Mouse (Mus musculus) mature B cell (primary cell): ENCODE data around the gene Cers6.

Experiments used
- in situ Hi-C: fragments of 300-500 bp; cut with MboI; formaldehyde crosslinking; loops from 2 replicates; pipeline ENCODE4 v1.14.3; 2019

Cers6 gene

DNA sequence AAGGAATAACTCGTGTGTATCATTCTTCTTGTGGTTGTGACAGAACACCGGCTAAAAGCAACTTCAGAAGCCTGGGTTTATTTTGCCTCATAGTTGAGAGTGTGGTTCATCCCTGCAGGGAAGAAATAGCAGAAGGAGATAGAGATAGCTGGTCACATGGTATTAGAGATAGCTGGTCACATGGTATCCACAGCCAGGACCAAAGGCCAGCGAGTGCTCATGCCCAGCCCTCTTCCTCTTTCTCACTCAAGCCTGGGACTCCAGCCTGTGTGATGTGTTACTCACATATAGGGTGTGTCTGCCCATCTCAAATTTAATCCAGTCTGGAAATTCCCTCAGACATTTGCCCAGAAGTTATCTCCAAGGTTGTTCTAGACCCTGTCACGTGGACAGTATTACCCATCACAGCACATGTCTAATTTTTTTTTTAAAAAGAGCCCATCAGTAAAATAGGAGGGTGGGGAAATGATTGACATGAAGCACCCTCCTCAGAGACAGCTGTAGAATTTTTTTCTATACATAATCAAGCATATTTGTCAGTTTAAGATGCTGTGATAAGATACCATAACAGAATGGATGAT, 17.9 kb downstream of the Cers6 start:
- in situ Hi-C loops: no loop called here

DNA sequence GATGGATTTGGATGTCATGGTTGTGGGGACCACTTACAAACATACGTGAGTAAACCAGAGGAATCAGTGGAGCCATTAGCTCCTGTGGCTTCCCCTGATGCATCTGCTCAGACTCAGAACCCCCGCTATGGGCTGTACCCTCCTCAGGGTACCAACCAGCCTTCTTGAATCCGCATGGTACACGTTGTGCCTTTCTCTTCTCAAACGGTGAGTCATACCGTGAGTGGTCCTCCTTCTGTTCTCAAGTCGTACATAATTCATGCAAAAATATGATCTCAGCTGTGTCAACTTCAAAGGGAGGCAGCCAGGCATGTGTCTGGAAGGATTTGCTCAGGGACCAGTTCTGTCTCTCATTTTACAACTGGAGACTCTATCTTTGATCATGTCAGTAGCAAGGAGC, 23.3 kb downstream of the Cers6 start:
- in situ Hi-C loops: no loop called here

DNA sequence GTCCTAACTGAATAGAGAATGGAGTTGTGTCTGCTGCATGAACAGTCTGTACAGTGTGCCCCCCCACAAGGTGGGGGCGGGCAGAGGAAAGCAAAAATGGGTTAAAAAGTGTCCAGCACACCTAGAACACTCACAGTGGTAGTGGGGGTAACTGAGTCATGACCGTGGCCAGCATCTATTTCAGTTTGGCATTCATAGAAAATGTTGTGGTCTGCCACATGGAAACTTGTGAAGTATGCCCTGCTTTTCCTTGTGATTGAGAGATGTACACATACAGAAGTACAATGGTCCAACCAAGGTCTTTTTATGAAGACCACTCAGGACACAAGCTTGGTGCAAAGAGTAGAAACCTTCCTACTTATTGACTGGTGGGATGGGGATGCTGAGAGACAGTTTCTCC, 24.0 kb downstream of the Cers6 start:
- in situ Hi-C loops: no loop called here

DNA sequence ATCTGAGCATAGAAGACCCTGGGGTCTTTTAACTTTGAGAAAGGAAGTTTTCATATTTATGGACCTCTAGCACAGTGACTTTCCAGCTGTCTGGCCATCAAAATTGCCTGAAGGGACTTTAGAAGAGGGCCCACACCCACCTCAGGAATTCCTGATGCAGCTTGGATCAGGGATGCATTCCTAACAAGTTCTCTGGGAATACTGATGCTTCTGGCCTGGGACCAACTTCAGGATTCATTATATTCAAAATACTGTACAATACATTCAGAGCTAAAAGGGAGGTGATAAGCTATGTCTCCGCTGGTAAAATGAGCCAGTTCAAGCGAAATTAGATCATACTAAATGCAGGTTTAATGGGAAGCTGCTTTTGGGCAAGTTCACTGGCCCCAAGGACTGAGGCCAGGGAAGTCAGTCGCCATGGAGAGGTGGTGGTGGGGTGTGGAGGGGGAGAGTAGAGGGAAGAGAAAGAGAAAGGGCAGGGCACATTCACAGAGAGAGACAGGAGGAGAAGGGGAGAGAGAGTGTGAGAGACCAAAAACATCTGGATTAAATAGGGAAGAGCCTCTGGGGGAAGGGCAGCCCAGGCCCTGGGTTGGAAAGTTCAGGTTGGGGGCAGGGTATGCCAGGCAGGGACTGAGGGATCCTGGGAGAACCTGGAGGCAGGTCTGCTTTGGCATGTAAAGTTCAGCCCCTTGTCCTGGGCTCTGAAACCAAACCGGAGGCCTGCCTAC, 24.7 kb downstream of the Cers6 start:
- in situ Hi-C loops: no loop called here

DNA sequence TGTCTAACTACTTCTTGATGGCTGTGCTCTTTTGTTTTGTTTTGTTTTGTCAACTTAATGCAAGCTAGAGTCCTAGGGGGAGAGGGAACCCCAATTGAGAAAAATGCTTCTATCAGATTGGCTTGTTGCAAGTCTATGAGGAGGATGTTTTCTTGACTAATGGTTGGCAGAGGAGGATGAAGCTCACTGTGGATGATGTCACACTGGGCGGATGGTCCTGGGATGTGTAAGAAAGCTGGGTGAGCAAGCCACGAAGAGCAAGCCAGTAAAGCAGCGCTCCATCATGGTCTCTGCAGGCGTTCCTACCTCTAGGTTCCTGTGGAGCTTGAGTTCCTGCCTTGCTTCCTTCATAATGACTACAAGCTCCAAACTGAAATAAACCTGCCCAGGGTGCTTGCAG, 25.4 kb downstream of the Cers6 start:
- in situ Hi-C loops: no loop called here

DNA sequence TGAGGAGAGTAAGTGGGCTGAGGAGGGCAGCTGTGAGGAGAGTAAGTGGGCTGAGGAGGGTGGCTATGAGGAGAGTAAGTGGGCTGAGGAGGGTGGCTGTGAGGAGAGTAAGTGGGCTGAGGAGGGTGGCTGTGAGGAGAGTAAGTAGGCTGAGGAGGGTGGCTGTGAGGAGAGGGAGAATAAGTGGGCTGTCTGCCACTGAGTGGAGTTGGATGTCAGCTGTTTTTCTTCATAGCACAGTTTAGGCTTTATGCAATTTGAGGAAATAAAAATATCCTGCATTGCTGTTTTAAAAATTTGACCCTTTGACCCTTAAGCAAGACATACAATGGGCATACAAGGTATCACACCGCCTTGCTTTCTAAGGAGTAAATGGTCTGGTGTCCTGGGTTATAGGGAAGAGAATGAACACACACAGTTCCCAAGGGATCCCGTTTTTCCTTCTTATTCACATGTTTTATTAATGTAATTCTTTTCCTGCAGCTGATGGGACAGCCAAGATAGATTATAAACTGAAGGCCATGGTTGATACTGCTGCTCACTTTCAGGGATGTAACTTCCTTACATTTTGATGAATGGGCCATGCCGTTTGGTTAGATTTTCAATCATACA, 27.0 kb downstream of the Cers6 start:
- in situ Hi-C loops: no loop called here

DNA sequence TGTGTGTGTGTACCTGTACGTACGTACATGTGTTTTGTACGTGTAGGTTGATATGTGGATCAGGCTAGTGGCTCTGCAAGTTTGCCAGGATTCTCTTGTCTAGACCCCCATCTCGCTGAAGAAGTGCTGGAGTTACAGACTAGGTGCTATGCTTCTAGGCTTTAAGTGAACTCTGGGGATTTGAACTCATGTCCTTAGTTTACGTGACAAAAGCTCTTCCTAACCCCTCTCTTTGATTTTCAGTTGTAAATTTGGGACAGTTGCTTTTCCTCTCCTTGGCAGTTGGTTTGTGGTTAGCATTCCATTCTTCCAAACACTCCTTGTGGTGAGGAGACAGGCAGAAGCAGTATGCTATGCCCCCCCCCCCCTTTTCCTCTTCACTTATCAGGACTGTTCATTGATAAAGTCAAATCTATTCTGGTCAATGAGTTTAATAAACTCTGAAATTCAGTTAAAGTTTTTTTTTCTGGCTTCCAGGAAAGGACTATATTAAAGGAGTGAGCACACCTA, 28.5 kb downstream of the Cers6 start:
- in situ Hi-C loops: no loop called here

DNA sequence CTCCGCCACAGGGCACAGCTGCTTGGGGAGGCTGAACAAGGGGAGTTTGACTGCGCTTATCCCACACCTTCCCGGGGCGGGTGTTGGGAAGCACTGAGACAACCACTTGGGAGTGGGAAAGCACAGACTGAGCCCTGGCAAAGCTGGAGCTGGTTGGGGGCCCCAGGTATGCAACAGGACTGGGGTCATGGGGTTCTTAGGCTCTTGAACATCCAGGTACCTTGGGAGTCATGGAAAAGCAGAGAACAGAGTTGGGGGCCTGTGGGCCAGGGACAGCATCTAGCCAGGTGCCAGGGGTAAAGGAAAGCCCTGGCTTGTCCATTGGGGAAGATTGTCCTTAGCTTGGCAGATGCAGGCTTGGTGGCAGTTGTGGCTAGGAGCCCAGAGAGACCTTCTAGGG, 31.2 kb downstream of the Cers6 start:
- in situ Hi-C loops: no loop called here

DNA sequence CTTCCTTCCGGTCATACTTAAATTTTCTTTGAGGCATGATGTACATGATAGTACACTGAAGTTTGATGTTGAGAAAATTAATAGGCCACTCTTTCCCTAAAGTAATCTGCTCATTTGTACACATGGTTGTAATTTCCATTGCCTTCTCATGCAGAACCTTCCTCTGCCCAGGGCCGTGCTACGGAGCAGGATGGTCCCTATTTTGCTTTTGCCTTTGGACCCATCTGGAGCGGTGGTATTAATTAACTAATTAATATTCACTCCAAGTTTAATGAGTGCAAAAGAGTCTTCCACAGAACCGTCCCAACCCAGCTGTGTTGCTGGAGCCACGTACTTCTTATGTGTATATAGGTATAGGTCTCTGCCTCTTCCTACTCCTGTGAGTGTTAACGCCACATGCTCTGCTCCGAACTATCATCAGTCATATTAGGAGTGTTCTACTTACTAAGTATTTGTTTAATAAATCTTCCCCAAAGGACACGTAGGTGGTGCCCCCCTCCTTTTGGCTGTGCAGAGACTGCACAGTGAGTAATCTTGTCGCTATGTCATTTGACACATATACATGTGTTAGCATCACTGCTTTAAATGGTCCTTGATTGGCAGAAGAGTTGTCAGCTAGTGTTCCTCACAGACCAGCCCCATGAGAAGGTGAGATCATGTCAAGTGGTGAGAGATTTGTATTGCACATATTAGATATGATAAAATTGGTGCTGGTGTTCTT, 34.0 kb downstream of the Cers6 start:
- in situ Hi-C loops: no loop called here

DNA sequence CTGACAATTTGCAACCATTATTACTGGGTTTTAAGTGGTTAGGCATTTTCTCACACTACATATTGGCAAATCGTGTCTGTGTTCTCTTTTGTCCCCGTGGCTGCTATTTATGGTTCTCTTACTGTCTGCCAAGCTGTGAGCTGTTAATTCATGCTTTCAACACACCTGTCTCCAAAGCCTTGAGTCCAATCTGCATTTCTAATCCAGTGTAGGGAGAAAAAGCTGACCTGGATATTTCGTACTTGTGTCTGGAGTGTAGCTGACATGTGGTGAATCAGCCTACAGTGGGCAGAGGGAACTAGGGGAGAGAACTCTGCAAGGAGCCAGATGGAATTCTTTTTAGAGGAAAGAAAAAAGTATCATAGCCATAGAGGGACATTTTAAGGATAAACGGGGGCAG, 35.0 kb downstream of the Cers6 start:
- in situ Hi-C loops: no loop called here

DNA sequence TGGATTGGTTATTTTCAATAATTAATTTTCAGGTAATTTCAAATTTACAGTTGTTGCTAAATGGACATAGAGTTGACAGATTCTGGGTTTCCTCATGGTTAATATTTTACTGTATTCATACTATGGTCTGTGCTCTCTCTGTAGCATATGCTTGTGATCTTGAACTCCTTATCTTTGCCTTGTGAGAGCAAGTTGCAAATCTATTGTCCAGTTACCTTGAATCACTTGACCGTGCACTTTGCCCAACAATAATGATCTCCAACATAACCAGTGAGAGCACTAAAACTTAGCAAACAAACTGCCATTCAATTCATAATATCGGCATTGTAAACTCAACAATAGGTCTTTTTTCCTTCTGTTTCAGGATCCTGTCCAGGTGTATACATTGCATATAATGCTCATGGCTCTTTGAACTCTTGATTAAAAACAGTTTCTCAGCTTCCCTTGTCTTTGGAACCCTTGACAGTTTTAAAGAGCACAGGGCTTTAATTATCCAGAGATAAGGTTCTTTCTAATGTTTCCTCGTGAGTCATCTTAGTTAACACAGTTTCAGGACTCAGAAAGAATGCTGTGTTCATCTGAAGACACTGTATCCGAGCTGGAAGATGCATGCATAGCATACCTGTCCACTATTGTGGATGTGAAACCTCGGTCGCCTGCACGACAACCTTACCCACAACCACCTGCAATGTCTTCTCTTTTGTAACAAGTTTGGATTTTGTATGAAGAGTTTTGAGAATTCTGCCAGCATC, 38.7 kb downstream of the Cers6 start:
- in situ Hi-C loops: no loop called here

DNA sequence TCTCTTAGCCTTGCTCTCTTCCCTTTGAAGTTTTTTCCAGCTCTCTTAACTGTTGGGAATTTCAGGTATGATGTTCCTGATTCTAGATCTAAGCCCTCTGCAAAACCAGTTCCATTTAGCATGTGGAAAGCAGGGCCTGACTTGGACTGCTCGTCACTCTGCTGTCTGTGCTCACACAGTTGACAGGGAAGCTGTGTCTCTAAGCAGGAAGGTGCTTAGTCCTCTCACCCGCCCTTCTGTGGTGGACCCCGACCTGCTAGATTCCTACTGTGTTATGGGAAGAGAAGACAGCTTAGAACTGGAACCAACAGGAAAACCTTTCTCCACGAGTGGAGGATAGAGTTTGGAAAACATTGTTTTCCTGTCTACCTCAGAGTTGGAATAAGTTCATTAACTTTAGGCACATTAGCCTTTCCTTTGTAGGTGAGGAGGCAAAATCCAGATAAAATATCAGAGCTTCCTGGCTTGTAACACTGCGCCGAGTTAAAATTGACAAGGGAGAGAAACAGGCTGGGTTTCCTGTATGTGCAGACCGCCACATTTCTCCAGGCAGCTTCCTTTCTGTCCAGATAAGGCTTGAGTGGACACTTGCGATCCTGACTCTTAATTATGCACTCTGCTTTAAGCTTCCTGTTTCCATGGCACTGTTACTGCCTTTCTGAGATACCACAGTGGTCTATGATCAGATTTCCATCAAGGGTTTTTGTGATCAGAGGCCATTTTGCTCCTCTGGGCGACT, 39.6 kb downstream of the Cers6 start:
- in situ Hi-C loops: no loop called here

DNA sequence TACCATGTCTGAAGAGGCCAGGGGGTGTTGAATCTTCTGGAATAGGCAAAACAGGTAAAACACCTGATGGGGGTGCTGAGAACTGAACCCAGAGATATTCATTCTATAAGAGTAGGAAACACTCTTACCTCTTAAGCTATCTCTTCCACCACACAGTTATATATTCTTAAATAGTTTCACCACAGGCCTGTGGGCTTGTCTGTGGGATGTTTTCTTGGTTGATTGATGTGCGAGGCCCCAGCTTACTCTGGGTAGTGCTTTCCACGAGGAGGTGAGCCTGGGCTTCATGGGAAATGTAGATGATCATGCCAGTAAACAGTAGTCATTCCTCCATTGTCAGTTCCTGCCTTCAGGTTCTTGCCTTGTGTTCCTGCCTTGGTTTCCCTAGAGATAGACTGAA, 40.5 kb downstream of the Cers6 start:
- in situ Hi-C loops: no loop called here

DNA sequence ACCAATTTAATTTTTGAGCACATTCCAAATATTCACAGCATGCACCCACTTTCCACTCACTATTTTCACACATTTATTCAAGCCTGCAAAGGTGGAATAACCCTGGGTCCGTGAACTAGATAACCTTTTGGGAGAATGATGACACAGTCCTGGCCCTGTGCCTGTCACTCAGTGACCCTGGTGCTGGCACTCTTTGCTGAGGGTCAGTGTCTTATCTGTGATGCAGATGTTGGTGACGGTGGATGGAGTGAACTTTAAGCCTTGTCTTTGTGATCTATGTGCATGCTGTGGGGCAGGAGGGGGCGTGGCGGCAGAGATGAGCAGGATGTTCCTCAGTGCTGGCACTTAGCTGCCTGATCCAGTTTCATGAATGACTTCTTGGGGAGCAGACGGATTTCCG, 41.3 kb downstream of the Cers6 start:
- in situ Hi-C loops: no loop called here

DNA sequence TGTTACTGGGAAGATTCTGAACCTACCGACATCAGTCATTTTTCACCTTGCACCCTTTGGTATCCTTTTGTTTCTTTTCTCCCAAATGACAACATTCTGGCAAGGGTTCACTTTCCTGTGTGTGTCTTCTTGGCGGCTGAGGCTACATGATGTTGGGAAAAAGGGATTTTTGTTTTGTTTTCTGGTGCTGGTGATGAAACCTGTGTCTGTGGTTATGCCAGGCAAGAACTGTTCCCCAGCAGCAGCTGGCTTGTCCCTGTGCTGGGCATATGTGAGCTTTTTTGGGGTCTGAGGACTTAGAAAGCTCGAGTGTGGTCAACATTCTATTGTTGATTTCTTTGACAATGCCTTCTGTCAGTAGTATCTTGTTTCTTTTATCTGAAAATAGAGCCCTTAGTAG, 45.7 kb downstream of the Cers6 start:
- in situ Hi-C loops: no loop called here

DNA sequence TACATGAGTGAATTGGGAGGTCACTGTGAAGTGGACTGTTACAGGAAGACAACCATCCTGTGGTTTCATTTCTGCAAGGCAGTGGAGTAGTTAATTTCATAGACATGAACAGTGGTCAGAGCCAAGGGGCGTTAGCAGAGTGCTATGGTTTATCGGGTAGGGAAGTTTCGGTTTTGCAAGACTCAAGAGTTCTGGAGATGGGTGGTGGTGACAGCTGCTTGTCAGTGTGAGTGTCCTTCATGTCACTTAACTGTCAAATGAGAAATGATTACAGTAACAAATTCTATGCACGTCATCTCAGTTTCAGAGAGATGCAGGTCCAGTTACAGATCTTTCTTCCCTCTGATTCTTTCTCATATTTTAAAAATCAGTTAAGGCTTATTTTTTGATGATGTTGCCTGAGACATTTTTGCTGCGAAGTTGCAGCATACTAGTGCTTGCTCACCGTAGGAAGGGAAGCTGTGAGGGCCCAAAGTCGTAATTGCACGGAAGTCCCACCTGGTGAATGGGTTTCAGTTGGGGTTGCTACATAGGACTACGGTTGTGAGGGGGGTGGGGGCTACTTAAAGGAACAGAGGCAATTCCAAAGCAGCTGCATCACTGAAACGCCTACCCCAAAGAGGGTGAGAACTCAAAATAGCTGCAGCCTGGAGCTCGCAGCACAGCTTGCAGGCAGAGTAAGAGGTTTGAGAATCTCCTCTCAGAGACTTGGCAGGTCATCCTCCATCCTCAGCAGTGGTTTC, 46.7 kb downstream of the Cers6 start:
- in situ Hi-C loops: no loop called here

DNA sequence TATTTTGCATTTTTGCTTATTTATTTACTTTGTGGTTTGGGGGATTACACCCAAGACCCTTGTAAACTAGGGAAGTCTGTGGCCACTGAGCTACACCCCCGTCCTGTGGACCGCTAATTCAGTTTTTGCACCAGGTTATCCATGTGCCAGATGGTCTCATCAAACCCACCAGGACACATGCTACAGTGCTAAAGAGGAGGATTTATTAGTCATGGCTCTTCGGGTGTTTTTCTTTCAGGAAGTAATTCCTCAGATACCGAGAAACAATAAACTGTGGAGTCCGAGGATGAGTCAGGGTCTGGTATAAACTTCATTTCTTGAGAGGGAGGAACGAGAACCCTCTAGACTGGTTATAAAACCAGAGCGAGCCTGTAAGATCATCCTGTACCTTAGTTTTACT, 49.5 kb downstream of the Cers6 start:
- in situ Hi-C loops: no loop called here

DNA sequence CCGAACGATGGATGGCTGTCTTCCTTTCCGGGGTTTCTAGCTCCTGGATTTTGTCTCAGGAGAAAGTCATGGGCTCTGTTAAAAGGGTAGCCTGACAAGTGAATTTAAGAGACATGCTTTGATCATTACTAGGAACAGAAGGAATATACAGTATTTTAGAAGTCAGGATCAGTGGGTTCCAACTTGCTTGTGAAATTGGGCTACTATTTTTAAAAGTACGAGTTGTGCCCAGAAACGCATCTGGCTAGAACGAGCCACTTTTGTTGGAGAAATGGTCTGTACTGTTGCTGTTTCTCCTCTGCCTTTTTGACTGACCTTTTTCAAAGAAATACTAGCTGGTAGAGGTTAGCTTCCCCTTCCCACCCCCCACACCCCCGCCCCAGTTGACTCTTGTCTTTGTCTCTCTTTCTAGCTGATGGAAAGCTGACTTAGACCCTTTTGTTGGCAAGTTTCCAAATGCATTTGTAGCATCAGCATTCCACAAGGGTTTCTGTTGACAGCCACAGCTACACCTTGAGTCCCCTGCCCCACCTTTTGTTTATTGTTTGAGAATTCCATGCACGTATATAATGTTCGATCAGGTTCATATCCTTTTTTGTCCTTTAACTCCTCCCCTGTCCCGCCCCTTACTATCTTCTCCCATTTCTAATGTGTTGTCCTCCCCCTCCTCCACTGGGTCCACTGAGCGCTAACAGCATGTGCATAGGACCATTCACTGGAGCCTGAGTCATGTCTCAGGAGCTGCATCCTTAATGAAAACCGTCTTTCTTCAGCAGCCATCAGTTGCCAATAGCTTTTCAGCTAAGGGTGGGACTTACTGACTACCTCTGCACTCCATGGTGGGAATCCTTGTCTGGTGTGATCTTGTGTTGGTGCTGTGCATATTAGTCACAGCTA, 50.6 kb downstream of the Cers6 start:
- in situ Hi-C loops: no loop called here

DNA sequence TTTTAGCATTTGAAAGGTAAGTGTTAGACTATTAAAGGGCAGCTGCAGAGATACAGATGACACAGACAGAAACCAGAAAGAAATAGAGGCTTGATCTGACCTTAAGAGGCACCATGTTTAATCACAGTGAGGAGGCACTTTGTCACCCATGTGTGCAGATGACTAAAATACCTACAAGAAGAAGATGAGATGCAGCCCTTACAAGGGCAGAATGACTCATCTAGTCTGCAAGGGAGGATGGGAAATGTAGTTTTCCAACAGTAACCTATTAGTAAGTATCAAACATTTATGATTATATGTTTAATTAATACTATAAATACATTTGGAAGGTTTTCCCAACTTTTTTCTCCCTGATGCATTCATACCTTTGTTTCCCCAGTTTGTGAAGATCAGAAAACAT, 54.5 kb downstream of the Cers6 start:
- in situ Hi-C loops: no loop called here

DNA sequence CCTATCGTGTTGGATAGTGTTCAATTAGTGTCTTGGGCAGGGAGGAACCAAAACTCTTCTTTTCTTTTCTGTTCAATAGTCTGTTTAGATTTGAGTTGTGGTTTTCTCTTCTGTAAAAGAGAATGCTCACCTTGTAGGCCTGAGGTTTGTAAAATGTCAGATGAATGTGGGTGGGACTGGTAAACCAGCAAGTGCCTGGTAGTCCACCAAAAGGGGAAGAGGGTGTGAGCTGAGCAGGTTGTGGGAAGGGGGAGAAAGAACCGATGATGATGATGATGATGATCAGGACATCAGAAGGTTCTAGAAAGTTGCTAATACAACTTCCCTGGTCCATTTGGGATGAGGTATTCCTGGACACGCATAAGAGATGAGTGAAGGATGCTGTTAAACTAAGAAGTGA, 55.1 kb downstream of the Cers6 start:
- in situ Hi-C loops: no loop called here
